Mouse (Mus musculus) embryonic fibroblast, embryonic 13.5 days (primary cell): Measurements from ENCODE around the gene Vwa3a. TPM values are rescaled to one million over a fixed set of nuclear protein-coding genes. Genes with fewer than 3 reads are reported as not detected.

ENCODE experiments used
- H3K27ac ChIP-seq: 2 replicates; pipeline ENCODE4 v1.5.1; 2012; ENCODE audit warnings: low read length, control low read depth, inconsistent platforms; ENCODE audit not compliant: insufficient read depth
- H3K4me1 ChIP-seq: 2 replicates; pipeline ENCODE4 v1.6.1; 2011; ENCODE audit warnings: low read length; ENCODE audit not compliant: control insufficient read depth, insufficient read depth
- H3K4me3 ChIP-seq: 2 replicates; pipeline ENCODE4 v1.5.1; 2011; ENCODE audit warnings: mild to moderate bottlenecking, control low read depth, low read length; ENCODE audit not compliant: insufficient read depth
- CTCF ChIP-seq: IDR thresholded peaks from 2 replicates; pipeline ENCODE4 v1.5.1; 2011; ENCODE audit warnings: mild to moderate bottlenecking, control low read depth, low read length, moderate library complexity, borderline replicate concordance; ENCODE audit not compliant: insufficient read depth
- POLR2A ChIP-seq: IDR thresholded peaks from 2 replicates; pipeline ENCODE4 v1.6.1; 2011; ENCODE audit warnings: low read depth, mild to moderate bottlenecking, control low read depth, low read length, moderate library complexity
- polyA plus RNA-seq: library from polyadenylated mRNA; stranded (reverse); fragments of >200 nt; gene quantifications from 2 replicates; pipeline ENCODE4 v1.2.4, GENCODE M21; 2011; ENCODE audit warnings: low read depth; ENCODE audit not compliant: missing spikeins, insufficient read length

Gene Vwa3a
- polyA plus RNA-seq, 1 experiment = not detected

- no peak for TF ChIP-seq POLR2A
- no peak for TF ChIP-seq CTCF
- H3K4me1 ChIP-seq = no peaks in the 10 kb centered on the region
- H3K4me3 ChIP-seq = no peak overlapping the region
- no peak overlapping the region for H3K27ac ChIP-seq
Measured at GRCm38 (mm10) chr7:120778012-120778411, 38.9 kb downstream of the Vwa3a start.

- TF ChIP-seq POLR2A (no peak), CTCF (no peak)
- no peak overlapping the region for H3K27ac ChIP-seq
- no peak overlapping the region for H3K4me3 ChIP-seq
- no peaks in the 10 kb centered on the region for H3K4me1 ChIP-seq
Measured at GRCm38 (mm10) chr7:120795544-120795943, 56.4 kb downstream of the Vwa3a start.

- Histone ChIP-seq H3K27ac (no peak overlapping the region), H3K4me3 (no peak overlapping the region), H3K4me1 (no peaks in the 10 kb centered on the region)
- TF ChIP-seq POLR2A = no peak
- TF ChIP-seq CTCF = no peak
Measured at GRCm38 (mm10) chr7:120796369-120796768, 57.3 kb downstream of the Vwa3a start.

- Histone ChIP-seq H3K4me1 (no peaks in the 10 kb centered on the region), H3K27ac (no peak overlapping the region), H3K4me3 (no peak overlapping the region)
- TF ChIP-seq CTCF (no peak), POLR2A (no peak)
Measured at GRCm38 (mm10) chr7:120803268-120803667, 64.2 kb downstream of the Vwa3a start.

- TF ChIP-seq CTCF (no peak), POLR2A (no peak)
- H3K4me3 ChIP-seq = no peak overlapping the region
- H3K27ac ChIP-seq = no peak overlapping the region
- H3K4me1 ChIP-seq = no peaks in the 10 kb centered on the region
Measured at GRCm38 (mm10) chr7:120809705-120810104, 70.6 kb downstream of the Vwa3a start.

- Histone ChIP-seq H3K4me3 (no peak within 1 kb of the TSS), H3K27ac (no peak within 1 kb of the TSS), H3K4me1 (no peaks in the 10 kb centered on the region)
- TF ChIP-seq CTCF (no peak), POLR2A (no peak)
Measured at GRCm38 (mm10) chr7:120811834-120812415, 72.8 kb downstream of the Vwa3a start, which contains the start of gene Gm5737. TSS of gene Gm5737 (plus strand) at chr7:120812365.

GRCm38 (mm10) chr7:120817552-120817951 is 78.4 kb downstream of the Vwa3a start:
- Histone ChIP-seq H3K4me1 (no peaks in the 10 kb centered on the region), H3K27ac (no peak overlapping the region), H3K4me3 (no peak overlapping the region)
- TF ChIP-seq POLR2A = no peak
- TF ChIP-seq CTCF = no peak

GRCm38 (mm10) chr7:120819386-120819785 is 80.3 kb downstream of the Vwa3a start:
- H3K4me1 ChIP-seq = no peaks in the 10 kb centered on the region
- H3K27ac ChIP-seq = no peak overlapping the region
- no peak for TF ChIP-seq POLR2A
- TF ChIP-seq CTCF = no peak
- H3K4me3 ChIP-seq = no peak overlapping the region

- no peak overlapping the region for H3K4me3 ChIP-seq
- H3K27ac ChIP-seq = no peak overlapping the region
- no peak for TF ChIP-seq POLR2A
- TF ChIP-seq CTCF = peak; percentile 85
- no peaks in the 10 kb centered on the region for H3K4me1 ChIP-seq
Measured at GRCm38 (mm10) chr7:120823248-120823647, 84.1 kb downstream of the Vwa3a start.

- TF ChIP-seq POLR2A (no peak), CTCF (no peak)
- no peak overlapping the region for H3K27ac ChIP-seq
- no peaks in the 10 kb centered on the region for H3K4me1 ChIP-seq
- no peak overlapping the region for H3K4me3 ChIP-seq
Measured at GRCm38 (mm10) chr7:120825097-120825496, 86.0 kb downstream of the Vwa3a start.

- Histone ChIP-seq H3K27ac (no peak overlapping the region), H3K4me3 (no peak overlapping the region), H3K4me1 (no peaks in the 10 kb centered on the region; the same call in 1 of the 2 replicates)
- peak; percentile 83 for TF ChIP-seq CTCF
- TF ChIP-seq POLR2A = no peak
Measured at GRCm38 (mm10) chr7:120826408-120826807, 87.3 kb downstream of the Vwa3a start.
